Mouse (Mus musculus): Measurements from ENCODE around the gene Ugt1a5. TPM values are rescaled to one million over a fixed set of nuclear protein-coding genes. Genes with fewer than 3 reads are reported as not detected.

The Ugt1a5 gene
- polyA plus RNA-seq, 1 experiment, result not detected

- no peak for DNase-seq (ENCODE audit: extremely low spot score in 1 of 2, low spot score in 1 of 2)
Measured at GRCm38 (mm10) chr1:88258881-88259642, 93.2 kb downstream of the Ugt1a5 start.

GRCm38 (mm10) chr1:88259643-88260024 lies 93.8 kb downstream of the Ugt1a5 start:
- DNase-seq (ENCODE audit: extremely low spot score in 1 of 2, low spot score in 1 of 2), result no peak

GRCm38 (mm10) chr1:88260114-88260513 lies 94.3 kb downstream of the Ugt1a5 start:
- DNase-seq (ENCODE audit: extremely low spot score in 1 of 2, low spot score in 1 of 2), result no peak

- no peak for DNase-seq (ENCODE audit: extremely low spot score in 1 of 2, low spot score in 1 of 2)
Measured at GRCm38 (mm10) chr1:88260604-88261377, 95.0 kb downstream of the Ugt1a5 start.

- no peak for DNase-seq (ENCODE audit: extremely low spot score in 1 of 2, low spot score in 1 of 2)
Measured at GRCm38 (mm10) chr1:88261706-88262105, 95.9 kb downstream of the Ugt1a5 start.

GRCm38 (mm10) chr1:88262255-88262654 lies 96.4 kb downstream of the Ugt1a5 start:
- DNase-seq (ENCODE audit: extremely low spot score in 1 of 2, low spot score in 1 of 2), result no peak

GRCm38 (mm10) chr1:88262961-88263360 lies 97.1 kb downstream of the Ugt1a5 start:
- no peak for DNase-seq (ENCODE audit: extremely low spot score in 1 of 2, low spot score in 1 of 2)

GRCm38 (mm10) chr1:88263778-88264177 lies 98.0 kb downstream of the Ugt1a5 start:
- no peak for DNase-seq (ENCODE audit: extremely low spot score in 1 of 2, low spot score in 1 of 2)

- DNase-seq (ENCODE audit: extremely low spot score in 1 of 2, low spot score in 1 of 2), result no peak
Measured at GRCm38 (mm10) chr1:88264237-88264868, 98.5 kb downstream of the Ugt1a5 start.

- DNase-seq (ENCODE audit: extremely low spot score in 1 of 2, low spot score in 1 of 2), result no peak
Measured at GRCm38 (mm10) chr1:88264869-88265240, 99.0 kb downstream of the Ugt1a5 start.

GRCm38 (mm10) chr1:88266123-88266522 lies 100.3 kb downstream of the Ugt1a5 start:
- DNase-seq (ENCODE audit: extremely low spot score in 1 of 2, low spot score in 1 of 2), result no peak

GRCm38 (mm10) chr1:88267489-88267888 lies 101.7 kb downstream of the Ugt1a5 start:
- no peak for DNase-seq (ENCODE audit: extremely low spot score in 1 of 2, low spot score in 1 of 2)

- DNase-seq (ENCODE audit: extremely low spot score in 1 of 2, low spot score in 1 of 2), result no peak
Measured at GRCm38 (mm10) chr1:88268070-88268469, 102.3 kb downstream of the Ugt1a5 start.

Other genes starting within 250 kb of the Ugt1a5 start
- 17.9 and 19.4 TPM in 2 replicates for gene Usp40, start 157.5 kb upstream of the Ugt1a5 start, polyA plus RNA-seq (2012; rRNA removed)
- not detected in 2 replicates for gene Ugt1a10, start 110.6 kb upstream of the Ugt1a5 start, polyA plus RNA-seq (2012; rRNA removed)
- gene Ugt1a9, start 95.2 kb upstream of the Ugt1a5 start, polyA plus RNA-seq (2012; rRNA removed), result not detected in 2 replicates
- gene Ugt1a8, start 78.2 kb upstream of the Ugt1a5 start, polyA plus RNA-seq (2012; rRNA removed), result 0.04 TPM in 1 of 2 replicates, not detected in the other
- gene Ugt1a7c, start 71.0 kb upstream of the Ugt1a5 start, polyA plus RNA-seq (2012; rRNA removed), result 0.61 and 1.2 TPM in 2 replicates
- gene Ugt1a6b, start 62.8 kb upstream of the Ugt1a5 start, polyA plus RNA-seq (2012; rRNA removed), result 0.06 and 0.08 TPM in 2 replicates
- 2.2 and 2.3 TPM in 2 replicates for gene Ugt1a6a, start 31.2 kb upstream of the Ugt1a5 start, polyA plus RNA-seq (2012; rRNA removed)
- gene Ugt1a2, start 34.6 kb downstream of the Ugt1a5 start, polyA plus RNA-seq (2012; rRNA removed), result not detected in 2 replicates
- gene Dnajb3, start 39.8 kb downstream of the Ugt1a5 start, polyA plus RNA-seq (2012; rRNA removed), result 1.9 and 2.6 TPM in 2 replicates
- 0.06 TPM in 2 replicates for gene Ugt1a1, start 45.9 kb downstream of the Ugt1a5 start, polyA plus RNA-seq (2012; rRNA removed)
- 0.02 and 0.19 TPM in 2 replicates for gene Mroh2a, start 61.0 kb downstream of the Ugt1a5 start, polyA plus RNA-seq (2012; rRNA removed)
- 56.1 and 61.2 TPM in 2 replicates for gene Hjurp, start 111.6 kb downstream of the Ugt1a5 start, polyA plus RNA-seq (2012; rRNA removed)
- 0.02 TPM in 2 replicates for gene Trpm8, start 111.6 kb downstream of the Ugt1a5 start, polyA plus RNA-seq (2012; rRNA removed)
- gene Spp2, start 240.9 kb downstream of the Ugt1a5 start, polyA plus RNA-seq (2012; rRNA removed), result 1.4 TPM in 2 replicates

Data from frontal cortex, adult 2 months (tissue).